Comparison of ENCODE assay signal across 24 mouse cellular contexts in genomic region chr19:16527031-16527430, GRCm38 (mm10).
"Had no signal": no experiment of that assay in that cellular context is flagged by ENCODE, and none has a peak within 500 bp of the region (broad histone marks: within the 10 kb centered on the region; RNA-seq: fewer than 3 reads in every experiment).

No protein-coding gene starts in this region.

- H3K36me3 ChIP-seq: kidney, embryonic 15.5 days; limb, embryonic 10.5 days; limb, embryonic 13.5 days; liver, embryonic 12.5 days; liver, embryonic 15.5 days; lung, embryonic 15.5 days; midbrain, embryonic 12.5 days; midbrain, embryonic 15.5 days; neural tube, embryonic 12.5 days; neural tube, embryonic 15.5 days had no signal

- H3K9ac ChIP-seq: kidney, embryonic 15.5 days; limb, embryonic 13.5 days; liver, embryonic 12.5 days; liver, embryonic 15.5 days; lung, embryonic 15.5 days; midbrain, embryonic 12.5 days; midbrain, embryonic 15.5 days; neural tube, embryonic 12.5 days; neural tube, embryonic 15.5 days had no signal

- H3K9me3 ChIP-seq: kidney, embryonic 15.5 days; limb, embryonic 10.5 days; limb, embryonic 13.5 days; liver, embryonic 12.5 days; liver, embryonic 15.5 days; lung, embryonic 15.5 days; midbrain, embryonic 12.5 days; midbrain, embryonic 15.5 days; neural tube, embryonic 12.5 days; neural tube, embryonic 15.5 days had no signal

- H3K4me3 ChIP-seq: kidney, embryonic 15.5 days; layer of hippocampus, adult 2 months; limb, embryonic 10.5 days; limb, embryonic 13.5 days; liver, embryonic 12.5 days; liver, embryonic 15.5 days; lung, embryonic 15.5 days; midbrain, embryonic 12.5 days; midbrain, embryonic 15.5 days; neural tube, embryonic 12.5 days; neural tube, embryonic 15.5 days had no signal

- DNase-seq: kidney, adult 8-10 months; layer of hippocampus, adult 9-11 months; liver; lung, adult 18-20 months; lung, postnatal 14 days; right cerebral cortex, adult 18-20 months; right cerebral cortex, postnatal 14 days; right cerebral cortex, postnatal 4 days; thymus, adult 18-20 months; thymus, postnatal 14 days; thymus, postnatal 4 days had no signal

- H3K4me1 ChIP-seq: limb, embryonic 13.5 days; midbrain, embryonic 12.5 days; midbrain, embryonic 15.5 days; neural tube, embryonic 12.5 days; neural tube, embryonic 15.5 days had no signal

- H3K4me2 ChIP-seq: kidney, embryonic 15.5 days; limb, embryonic 13.5 days; liver, embryonic 12.5 days; liver, embryonic 15.5 days; lung, embryonic 15.5 days; midbrain, embryonic 12.5 days; midbrain, embryonic 15.5 days; neural tube, embryonic 12.5 days; neural tube, embryonic 15.5 days had no signal

- ATAC-seq: intestine, embryonic 16.5 days; liver, embryonic 12.5 days; midbrain, embryonic 15.5 days had no signal

- H3K27me3 ChIP-seq: kidney, embryonic 15.5 days; limb, embryonic 13.5 days; liver, embryonic 12.5 days; liver, embryonic 15.5 days; lung, embryonic 15.5 days; midbrain, embryonic 12.5 days; midbrain, embryonic 15.5 days; neural tube, embryonic 12.5 days; neural tube, embryonic 15.5 days had no signal

- H3K27ac ChIP-seq: kidney, embryonic 15.5 days; layer of hippocampus, adult 2 months; limb, embryonic 10.5 days; limb, embryonic 13.5 days; liver, embryonic 12.5 days; liver, embryonic 15.5 days; lung, embryonic 15.5 days; macrophage; midbrain, embryonic 12.5 days; midbrain, embryonic 15.5 days; neural tube, embryonic 12.5 days; neural tube, embryonic 15.5 days had no signal
